9 mouse cellular contexts compared by ENCODE assay signal in genomic region chr10:19893976-19894375, GRCm38 (mm10). TPM values are rescaled to one million over a fixed set of nuclear protein-coding genes. Genes with fewer than 3 reads are reported as not detected.
DNase-seq lines count a peak whose midpoint lies in the region.
"Had no signal": no experiment of that assay in that cellular context is flagged by ENCODE, and none has a peak within 500 bp of the region (broad histone marks: within the 10 kb centered on the region; RNA-seq: fewer than 3 reads in every experiment).

No protein-coding gene starts in this region.

- no peaks in the 10 kb centered on the region for H3K27me3 ChIP-seq in splenic B cell, adult 2 months (ENCODE audit: control insufficient read depth, insufficient read depth, low read length, poor library complexity, severe bottlenecking)
- H3K27me3 ChIP-seq: midbrain, embryonic 12.5 days had no signal

- DNase-seq in gastrocnemius, adult 18-20 months (ENCODE audit: low spot score), result peak; percentile 36
- no peak for DNase-seq in gastrocnemius, adult 8-10 months (ENCODE audit: low spot score in 2 of 2)
- peak; percentile 30 for DNase-seq in ovary, postnatal 14 days (ENCODE audit: low spot score)
- no peak for DNase-seq in ovary, adult 18-20 months (ENCODE audit: low spot score)
- DNase-seq in cerebellum, postnatal 36 days, result peak; percentile 44 to 46
- peak; percentile 73 for DNase-seq in induced T-regulatory cell, adult 2 months (ENCODE audit: low read depth)
- peak; percentile 53 for DNase-seq in lung, postnatal 25 days (ENCODE audit: low spot score)
- peak; percentile 70 for DNase-seq in splenic B cell, adult 2 months (ENCODE audit: low read depth, low spot score)

- no peaks in the 10 kb centered on the region for H3K36me3 ChIP-seq in splenic B cell, adult 2 months (ENCODE audit: control insufficient read depth, insufficient read depth, low read length, poor library complexity, severe bottlenecking)
- H3K36me3 ChIP-seq: midbrain, embryonic 12.5 days had no signal

RNA-seq across cellular contexts. Expression of gene Pex7, which starts 13.5 kb away (rescaled TPM):
- 10 to 100 TPM; 20.6 to 21.7 TPM for total RNA-seq in gastrocnemius, adult 18-20 months (2021)
- 10 to 100 TPM; 20.6 to 25.0 (median 24.3) TPM for total RNA-seq in gastrocnemius, adult 8-10 months (2022)

RNA-seq across cellular contexts. Expression of gene Map3k5, which starts 40.3 kb away (rescaled TPM):
- total RNA-seq in gastrocnemius, adult 18-20 months (2021), result 1 to 10 TPM; 7.3 to 8.4 TPM
- total RNA-seq in gastrocnemius, adult 8-10 months (2022), result 1 to 10 TPM; 6.0 to 8.3 (median 6.6) TPM

RNA-seq across cellular contexts. Expression of gene Slc35d3, which starts 42.7 kb away (rescaled TPM):
- not detected for total RNA-seq in gastrocnemius, adult 18-20 months (2021)
- not detected for total RNA-seq in gastrocnemius, adult 8-10 months (2022)

Comparison
In these comparisons a context has a peak if more than half of its experiments do, and no peak if none do; other contexts are left out.
1. DNase-seq: peak in gastrocnemius, adult 18-20 months (single experiment), ovary, postnatal 14 days (single experiment), cerebellum, postnatal 36 days (2 of 2), induced T-regulatory cell, adult 2 months (single experiment), lung, postnatal 25 days (single experiment) and splenic B cell, adult 2 months (single experiment); none in gastrocnemius, adult 8-10 months (0 of 2) and ovary, adult 18-20 months (single experiment).